Mouse (Mus musculus): ENCODE results near the gene Eif1.

- TF ChIP-seq CTCF (IDR thresholded peaks at IDR 0.05; ENCODE audit: low read depth) (no peak), EP300 (IDR thresholded peaks at IDR 0.05; ENCODE audit: low read depth) (no peak)
Observed at GRCm38 (mm10) chr11:100275466-100275865, 44.2 kb upstream of the Eif1 start.

All from heart, postnatal 0 days (tissue).